Mouse (Mus musculus): ENCODE data around the gene Stat4. TPM values are rescaled to one million over a fixed set of nuclear protein-coding genes. Genes with fewer than 3 reads are reported as not detected.

Gene Stat4
- polyA plus RNA-seq, 1 experiment from 2014 or later: 1.9 TPM

GRCm38 (mm10) chr1:52127350-52127749 lies 140.4 kb downstream of the Stat4 start:
- Histone ChIP-seq H3K9me3 (replicated peaks) (no peaks in the 10 kb centered on the region), H3K27me3 (no peaks in the 10 kb centered on the region), H3K36me3 (peaks cover 33% of the 10 kb centered on the region), H3K4me2 (no peak overlapping the region), H3K9ac (no peak overlapping the region), H3K27ac (no peak overlapping the region), H3K4me3 (no peak overlapping the region), H3K4me1 (replicated peaks) (no peaks in the 10 kb centered on the region)
- WGBS: 90% methylated on average over 6 of the region's 6 CpGs
- no peak for ATAC-seq (replicated peaks; ENCODE audit: insufficient number of reproducible peaks, insufficient read depth, low FRiP score, low read depth)

GRCm38 (mm10) chr1:52129794-52130193 lies 142.8 kb downstream of the Stat4 start:
- Histone ChIP-seq H3K4me3 (no peak overlapping the region), H3K27me3 (no peaks in the 10 kb centered on the region), H3K9ac (no peak overlapping the region), H3K4me2 (no peak overlapping the region), H3K4me1 (replicated peaks) (no peaks in the 10 kb centered on the region), H3K27ac (no peak overlapping the region), H3K36me3 (peaks cover 36% of the 10 kb centered on the region), H3K9me3 (replicated peaks) (no peaks in the 10 kb centered on the region)
- WGBS: 62% methylated on average over 6 of the region's 6 CpGs
- ATAC-seq (replicated peaks; ENCODE audit: insufficient number of reproducible peaks, insufficient read depth, low FRiP score, low read depth): no peak

GRCm38 (mm10) chr1:52131787-52132377 lies 144.9 kb downstream of the Stat4 start:
- 79% methylated on average over 11 of the region's 11 CpGs for WGBS
- Histone ChIP-seq H3K27me3 (no peaks in the 10 kb centered on the region), H3K9me3 (replicated peaks) (no peaks in the 10 kb centered on the region), H3K36me3 (peaks cover 27% of the 10 kb centered on the region), H3K4me2 (no peak overlapping the region), H3K27ac (no peak overlapping the region), H3K4me1 (replicated peaks) (no peaks in the 10 kb centered on the region), H3K4me3 (no peak overlapping the region), H3K9ac (no peak overlapping the region)
- no peak for ATAC-seq (replicated peaks; ENCODE audit: insufficient number of reproducible peaks, insufficient read depth, low FRiP score, low read depth)

- Histone ChIP-seq H3K27me3 (no peaks in the 10 kb centered on the region), H3K9me3 (replicated peaks) (no peaks in the 10 kb centered on the region), H3K27ac (no peak overlapping the region), H3K9ac (no peak overlapping the region), H3K4me1 (replicated peaks) (no peaks in the 10 kb centered on the region), H3K4me2 (no peak overlapping the region), H3K36me3 (peaks cover 34% of the 10 kb centered on the region), H3K4me3 (no peak overlapping the region)
- no peak for ATAC-seq (replicated peaks; ENCODE audit: insufficient number of reproducible peaks, insufficient read depth, low FRiP score, low read depth)
- 84% methylated on average over 8 of the region's 8 CpGs for whole genome bisulfite sequencing
Observed at GRCm38 (mm10) chr1:52133254-52133653, 146.3 kb downstream of the Stat4 start.

- Histone ChIP-seq H3K4me1 (replicated peaks) (peaks cover 5% of the 10 kb centered on the region; the same call in 1 of the 2 replicates), H3K27ac (no peak overlapping the region), H3K9ac (no peak overlapping the region), H3K36me3 (peaks cover 37% of the 10 kb centered on the region), H3K4me3 (no peak overlapping the region), H3K9me3 (replicated peaks) (no peaks in the 10 kb centered on the region), H3K4me2 (no peak overlapping the region), H3K27me3 (no peaks in the 10 kb centered on the region)
- no peak for ATAC-seq (replicated peaks; ENCODE audit: insufficient number of reproducible peaks, insufficient read depth, low FRiP score, low read depth)
- WGBS: 70% methylated on average over 16 of the region's 16 CpGs
Observed at GRCm38 (mm10) chr1:52137292-52137691, 150.3 kb downstream of the Stat4 start.

- H3K4me3 ChIP-seq: no peak overlapping the region
- no peak for ATAC-seq (replicated peaks; ENCODE audit: insufficient number of reproducible peaks, insufficient read depth, low FRiP score, low read depth)
- peaks cover 37% of the 10 kb centered on the region for H3K36me3 ChIP-seq
- H3K4me2 ChIP-seq: no peak overlapping the region
- no peaks in the 10 kb centered on the region for H3K9me3 ChIP-seq (replicated peaks)
- no peak overlapping the region for H3K27ac ChIP-seq
- no peak overlapping the region for H3K9ac ChIP-seq
- WGBS: 78% methylated on average over 9 of the region's 9 CpGs
- H3K4me1 ChIP-seq (replicated peaks): peaks cover 8% of the 10 kb centered on the region; the same call in 1 of the 2 replicates
- no peaks in the 10 kb centered on the region for H3K27me3 ChIP-seq
Observed at GRCm38 (mm10) chr1:52140534-52140933, 153.6 kb downstream of the Stat4 start.

- Histone ChIP-seq H3K27ac (no peak overlapping the region), H3K9me3 (replicated peaks) (no peaks in the 10 kb centered on the region), H3K9ac (no peak overlapping the region), H3K4me1 (replicated peaks) (peaks cover 8% of the 10 kb centered on the region; the same call in 1 of the 2 replicates), H3K36me3 (peaks cover 35% of the 10 kb centered on the region), H3K27me3 (no peaks in the 10 kb centered on the region), H3K4me3 (no peak overlapping the region), H3K4me2 (no peak overlapping the region)
- ATAC-seq (replicated peaks; ENCODE audit: insufficient number of reproducible peaks, insufficient read depth, low FRiP score, low read depth): no peak
- WGBS: 38% methylated on average over 3 of the region's 3 CpGs
Observed at GRCm38 (mm10) chr1:52141482-52141881, 154.5 kb downstream of the Stat4 start.

- no peak for ATAC-seq (replicated peaks; ENCODE audit: insufficient number of reproducible peaks, insufficient read depth, low FRiP score, low read depth)
- Histone ChIP-seq H3K4me1 (replicated peaks) (peaks cover 8% of the 10 kb centered on the region; the same call in 1 of the 2 replicates), H3K4me3 (no peak overlapping the region), H3K9me3 (replicated peaks) (no peaks in the 10 kb centered on the region), H3K4me2 (no peak overlapping the region), H3K27me3 (no peaks in the 10 kb centered on the region), H3K36me3 (peaks cover 31% of the 10 kb centered on the region), H3K27ac (no peak overlapping the region), H3K9ac (no peak overlapping the region)
- 57% methylated on average over 4 of the region's 4 CpGs for WGBS
Observed at GRCm38 (mm10) chr1:52142117-52142516, 155.2 kb downstream of the Stat4 start.

- Histone ChIP-seq H3K9ac (no peak overlapping the region), H3K9me3 (replicated peaks) (no peaks in the 10 kb centered on the region), H3K36me3 (peaks cover 20% of the 10 kb centered on the region), H3K27ac (no peak overlapping the region), H3K4me1 (replicated peaks) (peaks cover 13% of the 10 kb centered on the region), H3K4me2 (no peak overlapping the region), H3K4me3 (no peak overlapping the region), H3K27me3 (no peaks in the 10 kb centered on the region)
- no peak for ATAC-seq (replicated peaks; ENCODE audit: insufficient number of reproducible peaks, insufficient read depth, low FRiP score, low read depth)
- 70% methylated on average over 4 of the region's 4 CpGs for WGBS
Observed at GRCm38 (mm10) chr1:52143191-52143590, 156.2 kb downstream of the Stat4 start.

- H3K4me2 ChIP-seq: no peak overlapping the region
- no peak overlapping the region for H3K9ac ChIP-seq
- H3K27ac ChIP-seq: no peak overlapping the region
- H3K4me3 ChIP-seq: no peak overlapping the region
- H3K4me1 ChIP-seq (replicated peaks): peaks cover 16% of the 10 kb centered on the region
- H3K36me3 ChIP-seq: peaks cover 16% of the 10 kb centered on the region; the same call in 1 of the 2 replicates
- no peak for ATAC-seq (replicated peaks; ENCODE audit: insufficient number of reproducible peaks, insufficient read depth, low FRiP score, low read depth)
- no peaks in the 10 kb centered on the region for H3K9me3 ChIP-seq (replicated peaks)
- no peaks in the 10 kb centered on the region for H3K27me3 ChIP-seq
- 83% methylated on average over 7 of the region's 7 CpGs for WGBS
Observed at GRCm38 (mm10) chr1:52143596-52144156, 156.7 kb downstream of the Stat4 start.

- no peaks in the 10 kb centered on the region for H3K27me3 ChIP-seq
- no peak overlapping the region for H3K9ac ChIP-seq
- peaks cover 25% of the 10 kb centered on the region for H3K4me1 ChIP-seq (replicated peaks)
- H3K27ac ChIP-seq: no peak overlapping the region
- 81% methylated on average over 10 of the region's 10 CpGs for WGBS
- H3K4me2 ChIP-seq: no peak overlapping the region
- H3K36me3 ChIP-seq: 0 out of 2 replicates have a peak, but pooled peaks cover 10% of the 10 kb centered on the region
- no peak for ATAC-seq (replicated peaks; ENCODE audit: insufficient number of reproducible peaks, insufficient read depth, low FRiP score, low read depth)
- H3K4me3 ChIP-seq: no peak overlapping the region
- no peaks in the 10 kb centered on the region for H3K9me3 ChIP-seq (replicated peaks)
Observed at GRCm38 (mm10) chr1:52144907-52145306, 158.0 kb downstream of the Stat4 start.
